Mouse (Mus musculus) megakaryocyte, embryonic 14.5 days (primary cell): ENCODE measurements at regions not wholly inside any gene's neighbourhood (a gene's known extent, or its start where the extent isn't known, plus 50 kb on each side); places are given as distances from the start of the nearest gene placed in this dataset.

Source experiments
- FLI1 ChIP-seq: IDR thresholded peaks from 2 replicates; pipeline ENCODE4 v1.6.1; 2012; ENCODE audit warnings: low read length, inconsistent platforms, mixed read lengths
- GATA1 ChIP-seq: IDR thresholded peaks from 3 replicates; pipeline ENCODE4 v1.6.1; 2012; ENCODE audit warnings: mixed read lengths, low read length, inconsistent platforms, borderline replicate concordance

DNA sequence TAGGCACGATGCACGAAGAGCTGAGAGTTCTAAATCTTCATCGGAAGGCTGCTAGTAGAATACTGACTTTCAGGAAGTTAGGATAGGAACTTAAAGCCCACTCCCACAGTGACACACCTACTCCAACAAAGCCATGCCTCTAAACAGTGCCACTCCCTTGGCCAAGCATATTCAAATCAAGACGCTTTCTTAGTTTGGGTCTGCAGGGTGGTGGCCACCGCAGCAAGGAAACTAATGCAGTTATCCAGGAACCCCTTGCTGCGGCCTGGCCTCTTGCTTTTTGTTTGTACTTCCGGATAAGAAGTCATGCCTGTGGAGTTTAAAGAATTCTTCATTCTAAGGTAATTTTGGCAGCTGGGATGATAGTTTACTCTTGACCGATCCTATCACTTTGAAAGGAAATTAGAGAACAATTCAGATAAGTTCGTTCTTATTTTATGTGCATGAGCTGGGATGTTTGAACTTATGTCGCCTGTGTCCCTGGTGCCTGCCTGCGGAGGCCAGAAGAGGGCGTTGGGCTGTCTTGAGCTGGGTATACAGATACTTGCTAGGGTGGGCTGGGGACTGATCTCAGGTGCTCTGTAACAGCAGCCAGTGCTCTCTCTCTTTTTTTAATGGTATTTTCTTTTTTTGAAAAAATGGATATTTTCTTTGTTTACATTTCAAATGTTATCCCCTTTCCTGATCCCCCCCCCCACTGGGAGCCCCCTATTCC, 298.5 kb downstream of the Gm11011 start:
- TF ChIP-seq FLI1 (no peak), GATA1 (no peak)
